Mouse (Mus musculus) intestine, postnatal 0 days (tissue): ENCODE data around the gene Scn3a. TPM values are rescaled to one million over a fixed set of nuclear protein-coding genes. Genes with fewer than 3 reads are reported as not detected.
A peak's percentile ranks its signal among the peaks of the same experiment; 100 is the strongest.

Source experiments
- ATAC-seq: fragments of 200-750 bp; cut with Nextera tagmentation; 2 replicates; pipeline ENCODE4 v1.8.0; 2017; ENCODE audit warnings: mild to moderate bottlenecking, moderate TSS enrichment, moderate library complexity
- H3K27ac ChIP-seq: fragments of 300-500 bp; sonication (generic); 2 replicates; pipeline ENCODE4 v1.5.1; 2014; ENCODE audit warnings: mild to moderate bottlenecking, low read depth, low read length, moderate library complexity
- H3K27me3 ChIP-seq: fragments of 300-500 bp; sonication (generic); replicated peaks from 2 replicates; pipeline ENCODE4 v1.6.1; 2014; ENCODE audit warnings: low read length, mixed read lengths; ENCODE audit not compliant: control insufficient read depth, insufficient read depth
- H3K36me3 ChIP-seq: fragments of 300-500 bp; sonication (generic); 2 replicates; pipeline ENCODE4 v1.6.1; 2014; ENCODE audit warnings: mild to moderate bottlenecking, moderate library complexity; ENCODE audit not compliant: control insufficient read depth, insufficient read depth
- H3K4me1 ChIP-seq: fragments of 300-500 bp; sonication (generic); replicated peaks from 2 replicates; pipeline ENCODE4 v1.6.1; 2014; ENCODE audit warnings: antibody characterized with exemption, low read length, mixed read lengths; ENCODE audit not compliant: control insufficient read depth, insufficient read depth
- H3K4me2 ChIP-seq: fragments of 300-500 bp; sonication (generic); replicated peaks from 2 replicates; pipeline ENCODE4 v1.6.1; 2014; ENCODE audit warnings: low read depth, mild to moderate bottlenecking, moderate library complexity
- H3K4me3 ChIP-seq: fragments of 300-500 bp; sonication (generic); 2 replicates; pipeline ENCODE4 v1.5.1; 2014; ENCODE audit warnings: low read depth, low read length
- H3K9ac ChIP-seq: fragments of 300-500 bp; sonication (generic); 2 replicates; pipeline ENCODE4 v1.6.1; 2014; ENCODE audit warnings: mild to moderate bottlenecking, low read depth, low read length
- H3K9me3 ChIP-seq: fragments of 300-500 bp; sonication (generic); 2 replicates; pipeline ENCODE4 v1.6.1; 2016; ENCODE audit warnings: mixed run types; ENCODE audit not compliant: control insufficient read depth
- CTCF ChIP-seq: sonication (generic); IDR thresholded peaks from 2 replicates; pipeline ENCODE4 v1.5.1; 2016; ENCODE audit warnings: low read depth, mild to moderate bottlenecking, control low read depth, antibody characterized with exemption, moderate library complexity
- WGBS: fragments of 180-500 bp; shearing (Covaris S2); extraction: QIAGEN DNeasy Blood & Tissue Kit; methylation state at CpG from one replicate; pipeline ENCODE4 v1.1.7; 2014; 5-methylcytosine and 5-hydroxymethylcytosine counted together
- polyA plus RNA-seq: library from polyadenylated mRNA; unstranded; fragments of >200 nt; fragmentation: Nextera tagmentation; extraction: Ambion mirVana; gene quantifications from 2 replicates; pipeline ENCODE4 v1.2.1, GENCODE M21; 2015

The Scn3a gene
- polyA plus RNA-seq, 1 experiment from 2014 or later = 1.1 TPM

GRCm38 (mm10) chr2:65418608-65419007, 148.8 kb downstream of the Scn3a start:
- H3K27ac ChIP-seq = no peak overlapping the region
- 59% methylated on average over 1 of the region's 1 CpGs for whole genome bisulfite sequencing
- H3K9ac ChIP-seq = no peak overlapping the region
- no peaks in the 10 kb centered on the region for H3K9me3 ChIP-seq
- no peaks in the 10 kb centered on the region for H3K27me3 ChIP-seq
- no peaks in the 10 kb centered on the region for H3K4me1 ChIP-seq
- no peak overlapping the region for H3K4me3 ChIP-seq
- H3K4me2 ChIP-seq = no peak overlapping the region
- TF ChIP-seq CTCF = no peak
- ATAC-seq = no peak
- no peaks in the 10 kb centered on the region for H3K36me3 ChIP-seq

GRCm38 (mm10) chr2:65416535-65416934, 150.9 kb downstream of the Scn3a start:
- WGBS = 90% methylated on average over 1 of the region's 1 CpGs
- ATAC-seq = no peak
- no peak for TF ChIP-seq CTCF

GRCm38 (mm10) chr2:65415294-65415693, 152.1 kb downstream of the Scn3a start:
- Histone ChIP-seq H3K4me2 (no peak overlapping the region), H3K27me3 (no peaks in the 10 kb centered on the region), H3K36me3 (no peaks in the 10 kb centered on the region), H3K9me3 (no peaks in the 10 kb centered on the region), H3K4me1 (no peaks in the 10 kb centered on the region), H3K27ac (no peak overlapping the region), H3K9ac (no peak overlapping the region), H3K4me3 (no peak overlapping the region)
- 4% methylated on average over 2 of the region's 2 CpGs for WGBS
- no peak for ATAC-seq
- TF ChIP-seq CTCF = no peak

More at GRCm38 (mm10) chr2:65416535-65416934, 150.9 kb downstream of the Scn3a start:
- Histone ChIP-seq H3K27ac (no peak overlapping the region), H3K27me3 (no peaks in the 10 kb centered on the region), H3K4me3 (no peak overlapping the region), H3K4me1 (no peaks in the 10 kb centered on the region), H3K36me3 (no peaks in the 10 kb centered on the region), H3K9ac (no peak overlapping the region), H3K4me2 (no peak overlapping the region), H3K9me3 (no peaks in the 10 kb centered on the region)

GRCm38 (mm10) chr2:65414806-65415281, 152.6 kb downstream of the Scn3a start:
- Histone ChIP-seq H3K36me3 (no peaks in the 10 kb centered on the region), H3K9me3 (no peaks in the 10 kb centered on the region), H3K9ac (no peak overlapping the region), H3K27ac (no peak overlapping the region), H3K4me2 (peak overlapping the region; percentile 64), H3K4me3 (no peak overlapping the region), H3K4me1 (no peaks in the 10 kb centered on the region), H3K27me3 (no peaks in the 10 kb centered on the region)
- TF ChIP-seq CTCF = no peak
- WGBS = under 1% methylated on average over 6 of the region's 6 CpGs
- no peak for ATAC-seq

GRCm38 (mm10) chr2:65414237-65414636, 153.2 kb downstream of the Scn3a start:
- no peak overlapping the region for H3K27ac ChIP-seq
- H3K36me3 ChIP-seq = no peaks in the 10 kb centered on the region
- 0% methylated on average over 7 of the region's 7 CpGs for WGBS
- H3K4me3 ChIP-seq = peak overlapping the region; percentile 24
- TF ChIP-seq CTCF = no peak
- H3K9me3 ChIP-seq = no peaks in the 10 kb centered on the region
- H3K4me1 ChIP-seq = no peaks in the 10 kb centered on the region
- no peak for ATAC-seq
- no peak overlapping the region for H3K9ac ChIP-seq
- peak overlapping the region; percentile 64 for H3K4me2 ChIP-seq
- no peaks in the 10 kb centered on the region for H3K27me3 ChIP-seq

- TF ChIP-seq CTCF = peak; percentile 76
- peak overlapping the region; percentile 64 for H3K4me2 ChIP-seq
- H3K9me3 ChIP-seq = no peaks in the 10 kb centered on the region
- ATAC-seq = no peak
- H3K36me3 ChIP-seq = no peaks in the 10 kb centered on the region
- peak overlapping the region; percentile 24 for H3K4me3 ChIP-seq
- no peaks in the 10 kb centered on the region for H3K4me1 ChIP-seq
- no peaks in the 10 kb centered on the region for H3K27me3 ChIP-seq
- no peak overlapping the region for H3K9ac ChIP-seq
- under 1% methylated on average over 3 of the region's 3 CpGs for WGBS
- H3K27ac ChIP-seq = no peak overlapping the region
Observed at GRCm38 (mm10) chr2:65413746-65414145, 153.7 kb downstream of the Scn3a start.

Other genes with a start within 250 kb of the Scn3a start
- 0.50 and 0.63 TPM in 2 replicates for gene Slc38a11, start 203.6 kb downstream of the Scn3a start, polyA plus RNA-seq
- 0.69 and 1.3 TPM in 2 replicates for gene Scn2a, start 53.1 kb upstream of the Scn3a start, polyA plus RNA-seq